Mouse (Mus musculus): ENCODE data around the gene Vmn2r22. TPM values are rescaled to one million over a fixed set of nuclear protein-coding genes. Genes with fewer than 3 reads are reported as not detected.
"Not testable (repeated sequence)": the region's sequence is repeated elsewhere in the genome, so short reads cannot be mapped to it uniquely, and the experiment has no call there.

Vmn2r22 gene
- not detected in 2 replicates for total RNA-seq (2014; rRNA removed; ENCODE audit: low replicate concordance)
- not detected in 2 replicates for polyA plus RNA-seq (2015; fragmentation: Nextera tagmentation; extraction: Ambion mirVana)

DNA sequence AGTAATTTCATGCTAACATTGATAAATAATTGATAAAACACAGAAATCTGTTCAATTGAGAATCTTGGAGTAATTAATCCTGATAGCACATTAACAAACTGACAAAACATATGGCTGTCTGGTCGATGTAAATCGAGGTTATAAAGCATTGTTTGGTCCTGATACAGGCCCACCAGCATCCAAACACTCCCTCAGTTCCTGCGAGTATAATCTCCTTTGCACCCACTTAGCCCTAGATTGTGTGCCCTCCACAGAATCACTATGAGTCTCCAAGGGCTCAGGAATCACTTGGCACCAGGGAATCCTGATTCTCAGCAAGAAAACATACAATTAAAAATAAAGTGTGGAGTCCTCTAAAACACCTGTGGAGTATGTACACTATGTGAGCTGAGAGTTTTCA, at the start of gene Vmn2r22:
Gene Vmn2r22, minus strand, starts transcription at position 101 of the 400 bp plus-strand sequence.
- H3K36me3 ChIP-seq (replicated peaks; ENCODE audit: control insufficient read depth, insufficient read depth, low read length); H3K4me2 ChIP-seq (ENCODE audit: low read depth, low read length); H3K9me3 ChIP-seq (replicated peaks; ENCODE audit: control insufficient read depth, low read length); H3K27ac ChIP-seq (ENCODE audit: low read depth); ATAC-seq (ENCODE audit: insufficient read depth, low read depth); H3K4me1 ChIP-seq (ENCODE audit: control insufficient read depth, insufficient read depth); H3K9ac ChIP-seq (replicated peaks; ENCODE audit: low read depth, low read length); H3K27me3 ChIP-seq (ENCODE audit: control insufficient read depth, insufficient read depth, low read length); H3K4me3 ChIP-seq (ENCODE audit: low read depth, low read length); DNase-seq (ENCODE audit: low spot score): not testable (repeated sequence)
- WGBS: 38% methylated on average over 3 of the region's 3 CpGs

DNA sequence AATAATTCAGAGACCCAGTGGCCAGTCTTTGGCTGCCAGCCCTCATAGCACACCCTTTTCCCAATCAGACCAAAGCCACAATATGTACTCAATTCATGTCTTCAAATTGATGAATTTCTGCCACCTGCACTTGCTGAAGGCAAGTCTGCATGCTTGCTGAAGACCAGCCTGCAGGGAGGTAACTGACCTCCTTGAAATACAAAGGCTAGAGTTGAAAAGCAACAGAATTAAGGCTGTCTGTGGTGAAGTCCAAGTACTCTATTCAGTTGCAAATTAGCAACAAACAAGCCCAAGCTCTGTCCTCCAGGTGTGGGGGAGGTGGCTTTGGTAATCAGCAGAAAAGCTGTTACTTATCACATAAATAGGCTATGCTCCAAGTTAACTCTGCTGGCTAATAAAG, 46.7 kb upstream of the Vmn2r22 start:
- no peak overlapping the region for H3K4me3 ChIP-seq (ENCODE audit: low read depth, low read length)
- no peaks in the 10 kb centered on the region for H3K27me3 ChIP-seq (ENCODE audit: control insufficient read depth, insufficient read depth, low read length)
- no peak for TF ChIP-seq CTCF (IDR thresholded peaks at IDR 0.05; ENCODE audit: low read depth)
- TF ChIP-seq EP300 (IDR thresholded peaks at IDR 0.05; ENCODE audit: low read depth): no peak
- no peak overlapping the region for H3K27ac ChIP-seq (ENCODE audit: low read depth)
- no peaks in the 10 kb centered on the region for H3K4me1 ChIP-seq (ENCODE audit: control insufficient read depth, insufficient read depth)
- DNase-seq (ENCODE audit: low spot score) (no peak), ATAC-seq (ENCODE audit: insufficient read depth, low read depth) (no peak)
- no peak overlapping the region for H3K9ac ChIP-seq (replicated peaks; ENCODE audit: low read depth, low read length)
- H3K36me3 ChIP-seq (replicated peaks; ENCODE audit: control insufficient read depth, insufficient read depth, low read length): no peaks in the 10 kb centered on the region
- H3K4me2 ChIP-seq (ENCODE audit: low read depth, low read length): no peak overlapping the region
- H3K9me3 ChIP-seq (replicated peaks; ENCODE audit: control insufficient read depth, low read length): no peaks in the 10 kb centered on the region

DNA sequence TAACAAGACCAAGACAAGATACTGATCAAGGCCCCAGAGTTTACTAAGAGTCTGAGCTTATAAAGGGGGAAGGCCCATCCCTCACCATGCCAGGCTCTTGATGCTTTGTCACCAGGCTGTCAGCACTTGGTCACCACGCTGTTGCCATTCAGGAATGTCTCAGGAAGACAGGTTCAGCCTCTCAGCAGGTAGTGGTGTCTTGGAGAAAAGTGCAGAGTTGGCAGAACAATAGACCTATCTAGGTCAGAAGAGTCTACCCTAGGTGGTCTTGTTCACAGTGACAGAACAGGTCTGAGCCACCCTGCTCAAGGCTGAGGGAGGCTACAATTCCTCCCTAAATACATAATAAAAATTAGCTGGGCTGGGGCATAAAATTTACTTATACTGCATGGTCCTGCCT, 46.1 kb upstream of the Vmn2r22 start:
- H3K9me3 ChIP-seq (replicated peaks; ENCODE audit: control insufficient read depth, low read length); H3K36me3 ChIP-seq (replicated peaks; ENCODE audit: control insufficient read depth, insufficient read depth, low read length); H3K9ac ChIP-seq (replicated peaks; ENCODE audit: low read depth, low read length); ATAC-seq (ENCODE audit: insufficient read depth, low read depth); H3K4me1 ChIP-seq (ENCODE audit: control insufficient read depth, insufficient read depth); H3K4me3 ChIP-seq (ENCODE audit: low read depth, low read length); H3K27ac ChIP-seq (ENCODE audit: low read depth); DNase-seq (ENCODE audit: low spot score); H3K27me3 ChIP-seq (ENCODE audit: control insufficient read depth, insufficient read depth, low read length); H3K4me2 ChIP-seq (ENCODE audit: low read depth, low read length): not testable (repeated sequence)
- WGBS: 24% methylated on average over 1 of the region's 1 CpGs

DNA sequence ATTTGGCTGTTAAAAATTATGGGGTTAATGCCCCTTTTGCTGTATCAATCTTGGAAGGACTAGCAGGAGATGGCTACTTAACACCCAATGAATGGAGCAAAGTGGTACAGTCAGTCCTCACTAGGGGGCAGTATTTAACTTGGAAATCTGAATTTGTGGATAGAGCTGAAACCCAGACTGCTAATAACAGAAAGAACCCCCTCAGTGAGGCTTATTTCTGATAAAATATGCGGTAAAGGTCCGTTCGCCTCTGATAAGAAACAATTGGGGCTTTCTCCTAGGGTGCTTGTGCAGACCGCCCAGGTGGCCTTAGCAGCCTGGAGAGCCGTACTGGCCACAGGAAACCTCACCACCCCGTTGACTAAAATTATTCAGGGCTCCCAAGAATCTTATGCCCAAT, 6.5 kb upstream of the Vmn2r22 start:
- H3K27ac ChIP-seq (ENCODE audit: low read depth): no peak overlapping the region
- no peaks in the 10 kb centered on the region for H3K36me3 ChIP-seq (replicated peaks; ENCODE audit: control insufficient read depth, insufficient read depth, low read length)

DNA sequence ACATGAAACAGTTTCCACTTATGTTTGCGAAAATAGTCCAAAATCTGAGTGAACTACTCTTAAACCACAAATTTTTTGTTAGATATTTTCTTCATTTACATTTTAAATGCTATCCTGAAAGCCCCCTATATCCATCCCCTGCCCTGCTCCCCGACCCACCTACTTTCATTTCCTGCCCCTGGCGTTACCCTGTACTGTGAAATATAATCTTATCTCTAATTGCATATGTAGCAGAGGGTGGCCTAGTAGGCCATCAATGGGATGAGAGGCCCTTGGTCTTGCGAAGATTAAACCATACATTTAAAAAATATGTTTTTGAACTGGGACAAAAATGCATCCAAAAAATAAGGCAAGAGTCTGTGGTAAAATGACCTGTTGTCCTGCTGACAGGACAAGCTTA, 11.1 kb downstream of the Vmn2r22 start:
- not testable (repeated sequence) for ATAC-seq (ENCODE audit: insufficient read depth, low read depth); H3K9me3 ChIP-seq (replicated peaks; ENCODE audit: control insufficient read depth, low read length); H3K4me3 ChIP-seq (ENCODE audit: low read depth, low read length); H3K36me3 ChIP-seq (replicated peaks; ENCODE audit: control insufficient read depth, insufficient read depth, low read length); DNase-seq (ENCODE audit: low spot score); H3K27ac ChIP-seq (ENCODE audit: low read depth); H3K4me2 ChIP-seq (ENCODE audit: low read depth, low read length); H3K4me1 ChIP-seq (ENCODE audit: control insufficient read depth, insufficient read depth); H3K27me3 ChIP-seq (ENCODE audit: control insufficient read depth, insufficient read depth, low read length); H3K9ac ChIP-seq (replicated peaks; ENCODE audit: low read depth, low read length)
- 57% methylated on average over 4 of the region's 4 CpGs for WGBS

More for the DNA sequence above, 6.5 kb upstream of the Vmn2r22 start:
- DNase-seq (ENCODE audit: low spot score) (peak; percentile 8), ATAC-seq (ENCODE audit: insufficient read depth, low read depth) (no peak)
- Histone ChIP-seq H3K4me1 (ENCODE audit: control insufficient read depth, insufficient read depth) (no peaks in the 10 kb centered on the region), H3K9me3 (replicated peaks; ENCODE audit: control insufficient read depth, low read length) (no peaks in the 10 kb centered on the region), H3K9ac (replicated peaks; ENCODE audit: low read depth, low read length) (no peak overlapping the region), H3K4me3 (ENCODE audit: low read depth, low read length) (no peak overlapping the region), H3K27me3 (ENCODE audit: control insufficient read depth, insufficient read depth, low read length) (no peaks in the 10 kb centered on the region), H3K4me2 (ENCODE audit: low read depth, low read length) (no peak overlapping the region)
- 47% methylated on average over 6 of the region's 6 CpGs for WGBS
- TF ChIP-seq CTCF (IDR thresholded peaks at IDR 0.05; ENCODE audit: low read depth) (peak; percentile 19), EP300 (IDR thresholded peaks at IDR 0.05; ENCODE audit: low read depth) (no peak)

DNA sequence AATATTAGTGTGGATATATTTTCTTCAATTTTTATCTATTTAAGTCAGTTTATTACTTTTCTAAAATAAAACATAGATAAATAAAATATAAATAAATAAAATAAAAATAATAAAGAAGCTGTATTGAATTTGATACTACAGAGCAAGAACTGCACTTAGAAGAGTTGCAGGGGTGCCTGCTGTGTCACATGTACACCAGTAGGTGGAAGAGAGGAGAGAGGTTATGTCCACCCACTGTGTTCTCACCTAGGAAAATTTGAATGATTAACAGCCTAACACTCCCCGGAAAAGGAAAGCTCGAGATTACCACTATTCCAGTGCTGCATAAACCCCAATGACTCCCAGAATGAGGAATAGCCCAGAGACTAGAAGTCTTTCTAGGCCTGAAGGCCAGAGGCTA, 26.7 kb downstream of the Vmn2r22 start:
- not testable (repeated sequence) for H3K36me3 ChIP-seq (replicated peaks; ENCODE audit: control insufficient read depth, insufficient read depth, low read length); DNase-seq (ENCODE audit: low spot score)
- no CpG with 5 or more reads among the region's 2 CpGs for WGBS

DNA sequence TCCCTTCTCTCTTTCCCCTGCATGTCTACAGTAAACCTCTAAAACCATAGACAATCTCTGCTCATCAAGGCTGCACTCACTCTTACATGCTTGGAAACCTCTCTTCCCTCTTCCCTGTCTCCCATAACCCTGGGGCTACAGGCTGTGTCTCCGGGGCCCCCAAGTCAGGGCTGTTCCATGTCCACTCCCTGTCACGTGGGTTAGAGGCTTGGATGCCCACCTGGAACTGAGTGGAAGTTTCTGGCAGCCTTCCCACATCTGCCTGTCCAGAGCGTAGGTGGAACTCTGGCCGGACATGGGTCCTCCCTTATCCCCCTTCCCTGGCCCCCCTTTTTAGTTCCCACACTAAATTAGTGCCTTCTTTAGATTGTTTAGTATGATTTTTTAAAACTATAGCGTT, 62.2 kb downstream of the Vmn2r22 start:
- WGBS: no CpG with 5 or more reads among the region's 5 CpGs
- H3K4me3 ChIP-seq (ENCODE audit: low read depth, low read length); H3K27ac ChIP-seq (ENCODE audit: low read depth); H3K27me3 ChIP-seq (ENCODE audit: control insufficient read depth, insufficient read depth, low read length); H3K4me1 ChIP-seq (ENCODE audit: control insufficient read depth, insufficient read depth); ATAC-seq (ENCODE audit: insufficient read depth, low read depth); H3K36me3 ChIP-seq (replicated peaks; ENCODE audit: control insufficient read depth, insufficient read depth, low read length); H3K9ac ChIP-seq (replicated peaks; ENCODE audit: low read depth, low read length); H3K4me2 ChIP-seq (ENCODE audit: low read depth, low read length); H3K9me3 ChIP-seq (replicated peaks; ENCODE audit: control insufficient read depth, low read length); DNase-seq (ENCODE audit: low spot score): not testable (repeated sequence)

More for the DNA sequence above, 26.7 kb downstream of the Vmn2r22 start:
- H3K9me3 ChIP-seq (replicated peaks; ENCODE audit: control insufficient read depth, low read length); ATAC-seq (ENCODE audit: insufficient read depth, low read depth); H3K4me3 ChIP-seq (ENCODE audit: low read depth, low read length); H3K27me3 ChIP-seq (ENCODE audit: control insufficient read depth, insufficient read depth, low read length); H3K4me2 ChIP-seq (ENCODE audit: low read depth, low read length); H3K27ac ChIP-seq (ENCODE audit: low read depth); H3K4me1 ChIP-seq (ENCODE audit: control insufficient read depth, insufficient read depth); H3K9ac ChIP-seq (replicated peaks; ENCODE audit: low read depth, low read length): not testable (repeated sequence)

DNA sequence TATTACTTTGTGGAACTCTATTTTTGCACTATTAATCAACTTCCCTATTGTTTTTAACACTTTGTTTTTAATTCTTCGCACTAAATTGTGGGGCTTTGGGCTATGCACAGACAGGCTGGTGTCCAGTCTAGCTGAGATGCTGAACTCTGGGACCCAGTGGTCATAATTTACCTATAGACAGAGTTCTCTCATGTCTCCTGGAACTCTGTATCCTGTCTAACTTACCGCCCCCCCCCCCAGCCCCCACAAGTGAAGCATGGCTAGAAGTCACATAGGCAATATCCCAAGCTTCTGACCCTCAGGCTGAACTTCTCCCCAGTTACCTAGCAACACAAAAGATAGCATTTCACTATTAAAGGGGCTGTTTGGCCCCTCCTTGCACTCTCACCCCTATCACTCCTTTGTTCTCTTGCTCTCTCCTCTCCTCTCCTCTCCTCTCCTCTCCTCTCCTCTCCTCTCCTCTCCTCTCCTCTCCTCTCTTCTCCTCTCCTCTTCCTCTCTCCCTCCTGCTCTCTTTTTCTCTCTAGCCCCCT, 62.7 kb downstream of the Vmn2r22 start:
- not testable (repeated sequence) for H3K9me3 ChIP-seq (replicated peaks; ENCODE audit: control insufficient read depth, low read length); DNase-seq (ENCODE audit: low spot score); H3K4me2 ChIP-seq (ENCODE audit: low read depth, low read length); H3K4me3 ChIP-seq (ENCODE audit: low read depth, low read length); H3K27ac ChIP-seq (ENCODE audit: low read depth); H3K27me3 ChIP-seq (ENCODE audit: control insufficient read depth, insufficient read depth, low read length); H3K4me1 ChIP-seq (ENCODE audit: control insufficient read depth, insufficient read depth); H3K9ac ChIP-seq (replicated peaks; ENCODE audit: low read depth, low read length); H3K36me3 ChIP-seq (replicated peaks; ENCODE audit: control insufficient read depth, insufficient read depth, low read length); ATAC-seq (ENCODE audit: insufficient read depth, low read depth)
- WGBS: no CpG with 5 or more reads among the region's 2 CpGs

All from heart, postnatal 0 days (tissue).